Mouse (Mus musculus): ENCODE data around the gene Gm5624.
"Not testable (repeated sequence)": the region's sequence is repeated elsewhere in the genome, so short reads cannot be mapped to it uniquely, and the experiment has no call there.

- TF ChIP-seq ZKSCAN1 (IDR thresholded peaks at IDR 0.05; ENCODE audit: borderline replicate concordance, low read depth, low read length); USF1 (IDR thresholded peaks at IDR 0.05; ENCODE audit: low read depth, low read length); ETS1 (conservative IDR thresholded peaks at IDR 0.05; ENCODE audit: low read depth, low read length); SMC3 (IDR thresholded peaks at IDR 0.05; ENCODE audit: low read depth, low read length); CTCF (conservative IDR thresholded peaks at IDR 0.05 in 1 of 2, IDR thresholded peaks at IDR 0.05 in 1 of 2; ENCODE audit: low read depth in 2 of 2, low read length in 2 of 2); ZMIZ1 (IDR thresholded peaks at IDR 0.05; ENCODE audit: low read depth, low read length); POLR2AphosphoS2 (IDR thresholded peaks at IDR 0.05; ENCODE audit: low read depth, low read length); MAZ (IDR thresholded peaks at IDR 0.05; ENCODE audit: low read depth, low read length); E2F4 (IDR thresholded peaks at IDR 0.05; ENCODE audit: insufficient replicate concordance, low read depth, low read length); GABPA (IDR thresholded peaks at IDR 0.05; ENCODE audit: insufficient replicate concordance, low read depth, low read length); ZNF384 (IDR thresholded peaks at IDR 0.05; ENCODE audit: low read depth, low read length): not testable (repeated sequence)
Measured at GRCm38 (mm10) chr14:44582853-44583252, 44.9 kb downstream of the Gm5624 start, which contains the start of gene Gm8247.
